Mouse (Mus musculus): Measurements from ENCODE around the gene Ptpn23.
"Not testable (repeated sequence)": the region's sequence is repeated elsewhere in the genome, so short reads cannot be mapped to it uniquely, and the experiment has no call there.

DNA sequence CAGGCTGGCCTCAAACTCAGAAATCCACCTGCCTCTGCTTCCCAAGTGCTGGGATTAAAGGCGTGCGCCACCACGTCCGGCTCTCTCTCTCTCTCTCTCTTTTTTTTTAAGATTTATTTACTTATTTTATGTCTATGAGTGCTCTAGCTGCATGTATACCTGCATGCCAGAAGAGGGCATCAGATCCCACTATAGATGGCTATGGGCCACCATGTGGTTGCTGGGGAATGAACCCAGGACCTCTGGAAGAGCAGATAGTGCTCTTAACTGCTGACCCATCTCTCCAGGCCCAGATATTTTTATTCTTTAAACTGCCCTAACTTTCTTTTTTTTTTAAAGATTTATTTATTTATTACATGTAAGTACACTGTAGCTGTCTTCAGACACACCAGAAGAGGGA, 4.8 kb downstream of the Ptpn23 start:
- TF ChIP-seq POLR2A (IDR thresholded peaks at IDR 0.05; ENCODE audit: borderline replicate concordance, extremely low read depth, low read depth, low read length); CTCF (IDR thresholded peaks at IDR 0.05; ENCODE audit: insufficient read depth, low read length): not testable (repeated sequence)

All from lung, adult 2 months (tissue).